Mouse (Mus musculus) hindbrain, postnatal 0 days (tissue): ENCODE measurements around the gene Gm20741. TPM values are rescaled to one million over a fixed set of nuclear protein-coding genes. Genes with fewer than 3 reads are reported as not detected.

Source experiments
- ATAC-seq: fragments of 200-750 bp; cut with Nextera tagmentation; 2 replicates; pipeline ENCODE4 v1.8.0; 2017; ENCODE audit warnings: mild to moderate bottlenecking, moderate TSS enrichment, moderate library complexity
- DNase-seq: peaks from one replicate; pipeline ENCODE4 v3.0.0-alpha.2; 2015; ENCODE audit warnings: low spot score
- H3K27ac ChIP-seq: fragments of 300-500 bp; sonication (generic); 2 replicates; pipeline ENCODE4 v1.5.1; 2014; ENCODE audit warnings: mild to moderate bottlenecking
- H3K27me3 ChIP-seq: fragments of 300-500 bp; sonication (generic); 2 replicates; pipeline ENCODE4 v1.6.1; 2014; ENCODE audit warnings: low read length, mixed read lengths; ENCODE audit not compliant: insufficient read depth
- H3K36me3 ChIP-seq: fragments of 300-500 bp; sonication (generic); 2 replicates; pipeline ENCODE4 v1.6.1; 2014; ENCODE audit warnings: low read length, mixed read lengths; ENCODE audit not compliant: insufficient read depth
- H3K4me1 ChIP-seq: fragments of 300-500 bp; sonication (generic); 2 replicates; pipeline ENCODE4 v1.6.1; 2014; ENCODE audit warnings: antibody characterized with exemption, low read length, mixed read lengths; ENCODE audit not compliant: insufficient read depth
- H3K4me2 ChIP-seq: fragments of 300-500 bp; sonication (generic); 2 replicates; pipeline ENCODE4 v1.6.1; 2014; ENCODE audit warnings: low read depth, mild to moderate bottlenecking, low read length, moderate library complexity, mixed read lengths
- H3K4me3 ChIP-seq: fragments of 300-500 bp; sonication (generic); 2 replicates; pipeline ENCODE4 v1.5.1; 2014; ENCODE audit warnings: low read length
- H3K9ac ChIP-seq: fragments of 300-500 bp; sonication (generic); replicated peaks from 2 replicates; pipeline ENCODE4 v1.6.1; 2014; ENCODE audit warnings: mild to moderate bottlenecking, low read length, moderate library complexity, mixed read lengths
- H3K9me3 ChIP-seq: fragments of 300-500 bp; sonication (generic); 2 replicates; pipeline ENCODE4 v1.6.1; 2016; ENCODE audit warnings: low read length, mixed read lengths
- CTCF ChIP-seq: IDR thresholded peaks from 2 replicates; pipeline ENCODE4 v1.5.1; 2016; ENCODE audit warnings: antibody characterized with exemption, control low read depth, low read depth
- WGBS: fragments of 180-500 bp; shearing (Covaris S2); extraction: QIAGEN DNeasy Blood & Tissue Kit; methylation state at CpG from one replicate; pipeline ENCODE4 v1.1.7; 2014; 5-methylcytosine and 5-hydroxymethylcytosine counted together
- polyA plus RNA-seq: library from polyadenylated mRNA; unstranded; fragments of >200 nt; fragmentation: Nextera tagmentation; extraction: Ambion mirVana; gene quantifications from 2 replicates; pipeline ENCODE4 v1.2.1, GENCODE M21; 2015
- total RNA-seq: library from RNA; depleted of rRNA; stranded (reverse); fragments of >200 nt; gene quantifications from 2 replicates; pipeline ENCODE4 v1.2.3, GENCODE M21; 2014; rRNA removed

Gene Gm20741
- total RNA-seq (not detected in 2 replicates), polyA plus RNA-seq (not detected in 2 replicates)

DNA sequence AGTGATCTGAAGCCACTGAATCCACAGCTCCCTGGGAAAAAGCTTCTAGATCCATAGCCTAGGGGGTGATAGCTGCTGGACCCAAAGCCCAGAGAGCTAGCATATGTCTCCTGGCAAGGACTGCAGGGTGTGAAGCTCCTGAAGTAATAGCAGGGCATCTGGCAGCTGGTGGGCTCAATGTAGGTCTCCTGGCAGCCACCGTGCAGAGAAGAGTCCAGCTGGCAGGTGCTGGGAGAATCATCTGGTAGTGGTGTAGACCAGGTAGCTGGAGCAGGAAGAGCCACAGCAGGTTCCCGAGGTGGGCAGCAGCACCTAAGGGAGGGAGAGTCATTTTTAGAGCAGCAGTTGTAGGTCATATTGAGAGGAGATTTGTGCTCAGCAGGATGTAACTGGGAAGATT, at the start of gene Gm20741:
Gm20741 (minus strand) TSS at position 394 of the 400 bp plus-strand sequence.
- 62% methylated on average over 2 of the region's 2 CpGs for WGBS
- Histone ChIP-seq H3K36me3 (no peaks in the 10 kb centered on the region), H3K4me1 (no peaks in the 10 kb centered on the region), H3K9me3 (no peaks in the 10 kb centered on the region), H3K4me3 (no peak within 1 kb of the TSS), H3K27ac (no peak within 1 kb of the TSS), H3K27me3 (no peaks in the 10 kb centered on the region), H3K9ac (no peak within 1 kb of the TSS), H3K4me2 (no peak within 1 kb of the TSS)
- TF ChIP-seq CTCF, result no peak
- ATAC-seq, result 0 out of 2 replicates have a peak, but pooled peaks have one; percentile 24
- DNase-seq, result peak; percentile 27

DNA sequence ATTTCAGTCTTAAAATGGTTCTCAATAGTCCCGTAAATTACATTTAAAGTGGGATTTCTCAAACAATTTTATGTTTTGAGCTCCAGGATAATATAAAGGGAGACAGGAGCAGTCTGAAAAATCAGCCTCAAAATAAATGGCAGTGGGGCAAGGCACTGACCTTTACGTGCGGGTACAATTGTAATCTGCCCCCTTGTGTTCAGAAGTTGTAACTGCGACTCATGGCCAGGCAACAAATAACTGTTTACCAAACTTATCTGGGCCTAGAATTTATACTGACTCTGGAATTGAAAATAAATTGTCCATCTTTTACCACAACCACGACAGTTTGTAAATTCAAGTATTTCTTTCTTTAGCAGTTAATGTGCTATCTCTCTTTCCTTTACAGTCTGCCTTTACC, 39.4 kb upstream of the Gm20741 start:
- no peaks in the 10 kb centered on the region for H3K36me3 ChIP-seq
- TF ChIP-seq CTCF, result peak; percentile 71
- ATAC-seq (no peak), DNase-seq (peak; percentile 56)
- H3K4me3 ChIP-seq, result no peak overlapping the region
- 16% methylated on average over 5 of the region's 5 CpGs for whole genome bisulfite sequencing
- H3K4me1 ChIP-seq, result no peaks in the 10 kb centered on the region
- H3K27ac ChIP-seq, result no peak overlapping the region
- no peaks in the 10 kb centered on the region for H3K27me3 ChIP-seq
- H3K9me3 ChIP-seq, result no peaks in the 10 kb centered on the region
- H3K9ac ChIP-seq, result no peak overlapping the region
- H3K4me2 ChIP-seq, result no peak overlapping the region

DNA sequence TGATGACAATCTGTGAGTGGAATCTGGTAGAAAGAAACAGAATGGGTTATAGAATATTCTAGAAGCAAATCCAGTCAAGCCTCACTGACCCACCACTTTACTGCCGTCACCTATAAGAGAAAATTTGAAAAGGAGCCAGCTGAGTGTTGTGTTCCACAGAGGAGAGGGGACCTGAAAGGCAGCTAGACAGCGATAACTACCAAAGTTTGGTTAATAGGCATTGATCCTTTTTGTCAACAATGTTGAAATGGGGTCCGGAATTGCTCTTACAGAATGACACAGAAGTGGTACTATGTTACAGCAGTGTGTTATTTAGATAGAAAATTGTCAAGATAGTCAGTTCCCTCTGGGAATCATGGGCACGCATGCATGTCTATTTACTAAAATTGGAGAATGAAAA, 36.5 kb upstream of the Gm20741 start:
- WGBS, result 85% methylated on average over 4 of the region's 4 CpGs
- Histone ChIP-seq H3K4me1 (no peaks in the 10 kb centered on the region), H3K27ac (no peak overlapping the region), H3K9me3 (no peaks in the 10 kb centered on the region), H3K4me3 (no peak overlapping the region), H3K36me3 (no peaks in the 10 kb centered on the region), H3K4me2 (no peak overlapping the region), H3K27me3 (no peaks in the 10 kb centered on the region), H3K9ac (no peak overlapping the region)
- no peak for TF ChIP-seq CTCF
- ATAC-seq (no peak), DNase-seq (no peak)

DNA sequence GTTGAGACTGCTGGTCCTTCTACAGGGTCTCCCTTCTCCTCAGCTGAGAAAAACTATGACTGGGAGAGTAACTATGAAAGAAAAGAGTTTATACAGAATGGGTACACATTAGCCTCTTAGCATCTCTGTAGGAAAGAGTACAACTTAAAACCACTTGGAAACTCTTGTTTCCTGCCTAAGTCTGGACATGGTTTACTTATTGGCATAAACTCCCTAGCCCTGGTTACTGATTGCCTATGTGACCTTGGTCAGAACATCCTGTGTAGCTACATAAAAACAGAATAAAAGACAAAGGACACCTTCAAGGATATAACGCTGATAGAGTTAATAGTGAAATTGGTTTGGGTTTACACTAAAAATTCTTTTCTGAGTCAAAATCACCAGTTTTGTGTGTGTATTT, 35.3 kb upstream of the Gm20741 start:
- H3K9ac ChIP-seq, result no peak overlapping the region
- DNase-seq (no peak), ATAC-seq (no peak)
- WGBS, result 95% methylated on average over 1 of the region's 1 CpGs
- H3K4me1 ChIP-seq, result no peaks in the 10 kb centered on the region
- TF ChIP-seq CTCF, result no peak
- no peaks in the 10 kb centered on the region for H3K36me3 ChIP-seq
- H3K27ac ChIP-seq, result no peak overlapping the region
- H3K9me3 ChIP-seq, result no peaks in the 10 kb centered on the region
- no peak overlapping the region for H3K4me2 ChIP-seq
- no peaks in the 10 kb centered on the region for H3K27me3 ChIP-seq
- no peak overlapping the region for H3K4me3 ChIP-seq

DNA sequence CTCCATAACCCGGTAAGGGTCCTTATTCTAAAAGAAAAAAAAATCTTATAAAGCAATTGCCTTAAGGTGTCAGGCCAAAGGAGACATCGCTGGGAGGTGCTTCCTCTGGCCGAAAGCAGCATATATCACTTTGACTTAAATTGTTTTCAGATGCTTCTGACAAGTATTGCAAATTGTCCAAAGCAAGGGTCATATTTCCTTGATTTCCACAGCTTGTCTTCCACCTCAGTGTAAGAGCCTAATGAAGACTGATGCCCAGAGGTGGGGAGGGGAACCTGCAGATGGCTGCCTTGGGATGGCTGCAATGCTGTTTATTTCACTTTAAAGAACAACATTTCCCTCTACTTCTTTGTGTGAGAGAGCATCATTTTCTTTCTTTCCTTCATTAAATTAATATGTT, 15.0 kb upstream of the Gm20741 start:
- no peak overlapping the region for H3K27ac ChIP-seq

DNA sequence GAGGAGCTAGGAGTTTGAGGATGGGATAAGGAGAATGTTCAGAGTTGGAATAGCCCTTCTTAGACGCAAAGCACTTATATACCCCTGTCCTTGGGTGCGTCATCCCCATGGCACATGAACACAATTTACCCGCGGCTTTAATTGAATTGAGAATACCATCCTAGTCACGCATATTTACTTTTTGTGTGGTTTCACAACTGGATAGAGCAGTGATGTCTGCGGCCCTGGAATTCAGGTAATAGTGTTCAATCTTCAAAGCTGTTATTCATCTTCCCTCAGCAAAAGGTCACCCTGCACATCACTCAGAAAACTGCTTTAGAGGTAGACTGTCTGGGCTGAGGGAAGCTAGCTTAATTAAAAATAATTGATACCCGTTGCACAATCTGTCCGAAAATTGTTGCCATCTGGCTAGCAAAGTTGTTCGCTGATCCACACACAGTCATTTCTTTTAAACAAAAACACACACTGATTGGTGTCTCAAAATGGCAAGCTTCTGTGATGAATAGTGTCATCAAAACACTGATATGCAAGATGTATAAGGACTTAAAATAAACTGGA, 14.2 kb upstream of the Gm20741 start, which contains the start of gene Krtap14:
Krtap14 (minus strand) TSS at position 51 of the 558 bp plus-strand sequence.
- DNase-seq, result no peak
- Histone ChIP-seq H3K36me3 (no peaks in the 10 kb centered on the region), H3K4me1 (no peaks in the 10 kb centered on the region), H3K4me2 (no peak within 1 kb of the TSS), H3K27me3 (no peaks in the 10 kb centered on the region), H3K9ac (no peak within 1 kb of the TSS), H3K4me3 (no peak within 1 kb of the TSS), H3K9me3 (no peaks in the 10 kb centered on the region), H3K27ac (no peak within 1 kb of the TSS)
- ATAC-seq, result no peak
- 76% methylated on average over 9 of the region's 9 CpGs for WGBS
- no peak for TF ChIP-seq CTCF

More for the DNA sequence above, 15.0 kb upstream of the Gm20741 start:
- Histone ChIP-seq H3K36me3 (no peaks in the 10 kb centered on the region), H3K4me3 (no peak overlapping the region), H3K4me1 (no peaks in the 10 kb centered on the region), H3K9ac (no peak overlapping the region), H3K27me3 (no peaks in the 10 kb centered on the region), H3K9me3 (no peaks in the 10 kb centered on the region), H3K4me2 (no peak overlapping the region)
- ATAC-seq (no peak), DNase-seq (no peak)
- WGBS, result 66% methylated on average over 3 of the region's 3 CpGs
- no peak for TF ChIP-seq CTCF

DNA sequence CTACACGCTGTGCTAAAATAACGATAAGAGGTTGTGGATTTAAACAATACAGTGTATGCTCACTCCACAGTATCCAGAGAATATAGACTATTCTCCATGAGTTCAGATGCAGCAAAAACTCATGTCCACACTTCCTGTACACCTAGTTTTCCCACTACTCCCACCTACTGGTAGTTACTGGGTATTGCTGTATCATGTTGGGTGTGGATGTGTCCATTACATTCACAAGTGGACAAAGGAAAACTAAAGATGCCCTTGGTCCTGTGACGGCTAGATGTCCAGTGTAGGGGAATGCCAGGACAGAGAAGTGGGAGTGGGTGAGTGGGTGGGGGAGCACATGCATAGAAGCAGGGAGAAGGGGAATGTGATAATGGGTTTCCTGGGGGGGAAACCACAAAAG, 11.7 kb upstream of the Gm20741 start:
- H3K27ac ChIP-seq, result no peak overlapping the region
- ATAC-seq (no peak), DNase-seq (peak; percentile 14)
- 77% methylated on average over 3 of the region's 3 CpGs for WGBS
- H3K9me3 ChIP-seq, result no peaks in the 10 kb centered on the region
- H3K4me2 ChIP-seq, result no peak overlapping the region
- peak; percentile 63 for TF ChIP-seq CTCF
- H3K4me3 ChIP-seq, result no peak overlapping the region
- no peaks in the 10 kb centered on the region for H3K36me3 ChIP-seq
- H3K9ac ChIP-seq, result no peak overlapping the region
- no peaks in the 10 kb centered on the region for H3K4me1 ChIP-seq
- no peaks in the 10 kb centered on the region for H3K27me3 ChIP-seq
